Mouse (Mus musculus): ENCODE data around the gene Nlrp6.

- TF ChIP-seq CTCF (IDR thresholded peaks at IDR 0.05; ENCODE audit: insufficient read depth, low read length) (no peak), POLR2A (IDR thresholded peaks at IDR 0.05; ENCODE audit: borderline replicate concordance, extremely low read depth, low read depth, low read length) (no peak)
These were observed 27.5 kb downstream of the Nlrp6 start for GRCm38 (mm10) chr7:140948161-140948560.

Measured in lung, adult 2 months (tissue).